Mouse (Mus musculus): ENCODE measurements at regions not wholly inside any gene's neighbourhood (a gene's known extent, or its start where the extent isn't known, plus 50 kb on each side); places are given as distances from the start of the nearest gene placed in this dataset.

DNA sequence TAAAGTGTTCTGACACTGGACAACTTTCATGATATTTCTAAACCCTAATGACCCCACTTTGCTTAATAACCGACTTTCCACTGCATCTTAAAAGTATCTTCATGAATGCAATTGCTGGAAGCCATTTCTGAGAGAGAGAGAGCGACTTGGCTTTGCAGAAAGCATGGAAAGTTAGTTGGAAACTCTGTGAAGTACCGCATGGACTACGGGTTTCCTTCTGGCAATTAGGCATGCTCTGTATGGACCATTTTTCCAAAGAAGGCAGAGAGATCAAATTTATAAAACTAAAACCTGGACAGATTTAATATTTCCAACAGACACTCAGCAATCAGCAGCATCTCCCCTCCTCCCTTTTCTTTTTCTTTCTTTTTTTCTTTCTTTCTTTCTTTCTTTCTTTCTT, 353.4 kb downstream of the Bckdhb start:
- no peak for DNase-seq (ENCODE audit: extremely low read depth)
- Histone ChIP-seq H3K79me2 (replicated peaks; ENCODE audit: control insufficient read depth, extremely low read depth, insufficient read depth, poor library complexity, severe bottlenecking) (no peaks in the 10 kb centered on the region), H3K27me3 (replicated peaks) (no peaks in the 10 kb centered on the region), H3K9ac (ENCODE audit: insufficient read depth, low read depth) (no peak overlapping the region), H3K9me3 (replicated peaks; ENCODE audit: low read length) (peaks cover 3% of the 10 kb centered on the region), H3K4me2 (ENCODE audit: insufficient read depth, low read depth, poor library complexity, severe bottlenecking) (no peak overlapping the region), H3K4me1 (ENCODE audit: control insufficient read depth in 1 of 2, insufficient read depth in 2 of 2) (peaks cover 0 to 3% of the 10 kb centered on the region in 2 experiments; a peak in 1 of 4 replicates), H3K27ac (ENCODE audit: insufficient read depth, low read depth) (no peak overlapping the region), H3K4me3 (replicated peaks in 1 of 3; ENCODE audit: low read depth in 2 of 3, low read length in 2 of 3, poor library complexity in 1 of 3) (no peak overlapping the region), H3K36me3 (replicated peaks in 1 of 2; ENCODE audit: control insufficient read depth in 1 of 2, insufficient read depth in 1 of 2, low read length in 1 of 2) (no peaks in the 10 kb centered on the region)
- dilution Hi-C loops (cut with MboI; ENCODE audit: extremely low pct_ligation_motif_present, extremely low pct_unique_long_range_greater_than_20kb, low sequenced_read_pairs) (no loop called here), in situ Hi-C loops (cut with MboI; ENCODE audit: low pct_ligation_motif_present, low pct_unique_long_range_greater_than_20kb, low sequenced_read_pairs) (no loop called here)
- TF ChIP-seq SMC3 (IDR thresholded peaks at IDR 0.05; ENCODE audit: low read depth, low read length) (no peak), NRF1 (IDR thresholded peaks at IDR 0.05; ENCODE audit: low read depth, low read length) (no peak), GABPA (IDR thresholded peaks at IDR 0.05; ENCODE audit: insufficient replicate concordance, low read depth, low read length) (no peak), ZKSCAN1 (IDR thresholded peaks at IDR 0.05; ENCODE audit: borderline replicate concordance, low read depth, low read length) (no peak), HCFC1 (IDR thresholded peaks at IDR 0.05; ENCODE audit: low read depth, low read length) (no peak), JUN (IDR thresholded peaks at IDR 0.05; ENCODE audit: insufficient read depth, low read depth, low read length) (no peak), ELF1 (IDR thresholded peaks at IDR 0.05; ENCODE audit: low read depth, low read length) (no peak), MYC (IDR thresholded peaks at IDR 0.05; ENCODE audit: low read depth, low read length) (no peak), MAFK (IDR thresholded peaks at IDR 0.05; ENCODE audit: insufficient replicate concordance, low read length) (no peak), RAD21 (IDR thresholded peaks at IDR 0.05; ENCODE audit: low read depth, low read length) (no peak), ZC3H11A (IDR thresholded peaks at IDR 0.05; ENCODE audit: low read depth, low read length) (no peak), NELFE (IDR thresholded peaks at IDR 0.05; ENCODE audit: low read depth, low read length) (no peak), CHD1 (IDR thresholded peaks at IDR 0.05; ENCODE audit: low read depth, low read length) (no peak), UBTF (IDR thresholded peaks at IDR 0.05; ENCODE audit: low read depth, low read length) (no peak)

GRCm38 (mm10) chr9:84278731-84279130, 353.8 kb downstream of the Bckdhb start:
- no peak for DNase-seq (ENCODE audit: extremely low read depth)
- TF ChIP-seq IRF4 (IDR thresholded peaks at IDR 0.05; ENCODE audit: low read depth, low read length) (no peak), MYC (IDR thresholded peaks at IDR 0.05; ENCODE audit: low read depth, low read length) (no peak), MAFK (IDR thresholded peaks at IDR 0.05; ENCODE audit: insufficient replicate concordance, low read length) (no peak), SMC3 (IDR thresholded peaks at IDR 0.05; ENCODE audit: low read depth, low read length) (no peak), CHD1 (IDR thresholded peaks at IDR 0.05; ENCODE audit: low read depth, low read length) (no peak), ZNF384 (IDR thresholded peaks at IDR 0.05; ENCODE audit: low read depth, low read length) (no peak), RAD21 (IDR thresholded peaks at IDR 0.05; ENCODE audit: low read depth, low read length) (no peak), KAT2A (IDR thresholded peaks at IDR 0.05; ENCODE audit: insufficient replicate concordance, low read length) (no peak), NELFE (IDR thresholded peaks at IDR 0.05; ENCODE audit: low read depth, low read length) (no peak), POLR2A (IDR thresholded peaks at IDR 0.05; ENCODE audit: low read depth, low read length) (no peak), ZKSCAN1 (IDR thresholded peaks at IDR 0.05; ENCODE audit: borderline replicate concordance, low read depth, low read length) (no peak), EP300 (IDR thresholded peaks at IDR 0.05; ENCODE audit: low read length) (no peak), USF1 (IDR thresholded peaks at IDR 0.05; ENCODE audit: low read depth, low read length) (no peak), CTCF (conservative IDR thresholded peaks at IDR 0.05 in 1 of 2, IDR thresholded peaks at IDR 0.05 in 1 of 2; ENCODE audit: low read depth in 2 of 2, low read length in 2 of 2) (no peak), POLR2AphosphoS2 (IDR thresholded peaks at IDR 0.05; ENCODE audit: low read depth, low read length) (no peak), TBP (conservative IDR thresholded peaks at IDR 0.05; ENCODE audit: low read depth, low read length) (no peak), GABPA (IDR thresholded peaks at IDR 0.05; ENCODE audit: insufficient replicate concordance, low read depth, low read length) (no peak), MEF2A (IDR thresholded peaks at IDR 0.05; ENCODE audit: borderline replicate concordance, low read depth, low read length) (no peak), HCFC1 (IDR thresholded peaks at IDR 0.05; ENCODE audit: low read depth, low read length) (no peak)
- Histone ChIP-seq H3K9me3 (replicated peaks; ENCODE audit: low read length) (peaks cover 3% of the 10 kb centered on the region), H3K4me1 (ENCODE audit: control insufficient read depth in 1 of 2, insufficient read depth in 2 of 2) (peaks cover 0 to 3% of the 10 kb centered on the region in 2 experiments; a peak in 1 of 4 replicates), H3K79me2 (replicated peaks; ENCODE audit: control insufficient read depth, extremely low read depth, insufficient read depth, poor library complexity, severe bottlenecking) (no peaks in the 10 kb centered on the region), H3K4me3 (replicated peaks in 1 of 3; ENCODE audit: low read depth in 2 of 3, low read length in 2 of 3, poor library complexity in 1 of 3) (no peak overlapping the region), H3K9ac (ENCODE audit: insufficient read depth, low read depth) (no peak overlapping the region), H3K27me3 (replicated peaks) (no peaks in the 10 kb centered on the region), H3K36me3 (replicated peaks in 1 of 2; ENCODE audit: control insufficient read depth in 1 of 2, insufficient read depth in 1 of 2, low read length in 1 of 2) (no peaks in the 10 kb centered on the region), H3K27ac (ENCODE audit: insufficient read depth, low read depth) (no peak overlapping the region), H3K4me2 (ENCODE audit: insufficient read depth, low read depth, poor library complexity, severe bottlenecking) (no peak overlapping the region)
- in situ Hi-C loops (cut with MboI; ENCODE audit: low pct_ligation_motif_present, low pct_unique_long_range_greater_than_20kb, low sequenced_read_pairs): no loop called here
- dilution Hi-C loops (cut with MboI; ENCODE audit: extremely low pct_ligation_motif_present, extremely low pct_unique_long_range_greater_than_20kb, low sequenced_read_pairs): no loop called here

All from CH12.LX (cell line).